24 mouse cellular contexts compared by ENCODE assay signal in the genomic region with DNA sequence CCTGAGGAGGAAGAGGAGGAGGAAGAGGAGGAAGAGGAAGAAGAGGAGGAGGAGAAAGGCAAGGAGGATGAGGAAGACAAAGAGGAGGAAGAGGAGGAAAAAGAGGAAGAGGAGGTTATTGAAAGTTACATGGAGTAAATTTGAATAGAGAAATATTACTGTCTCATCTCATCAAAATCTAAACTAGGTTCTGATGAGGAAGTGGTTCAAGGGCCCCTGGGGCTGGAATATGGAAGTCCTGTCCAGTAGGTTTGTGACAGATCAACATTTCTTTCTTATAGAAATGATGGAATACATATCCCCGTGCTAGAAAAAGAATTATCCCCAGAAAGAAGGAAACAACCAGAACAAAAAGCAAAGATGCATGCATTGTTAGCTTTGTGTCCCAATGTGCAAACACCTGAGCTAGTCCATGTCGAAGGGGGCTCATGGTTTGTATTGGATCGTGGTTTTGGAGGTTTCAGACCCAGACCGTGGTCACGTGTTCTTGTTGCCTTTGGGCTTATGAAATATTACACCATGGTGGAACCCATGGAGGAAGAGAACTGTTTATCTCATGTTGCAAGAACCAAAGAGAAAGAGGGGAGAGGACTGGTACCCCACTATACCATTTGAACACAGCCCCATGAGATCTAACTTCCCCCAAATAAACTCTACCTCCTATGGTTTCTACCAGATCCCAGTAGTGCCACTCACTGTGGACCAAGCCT. TPM values are rescaled to one million over a fixed set of nuclear protein-coding genes. Genes with fewer than 3 reads are reported as not detected.
"Had no signal": no experiment of that assay in that cellular context is flagged by ENCODE, and none has a peak within 500 bp of the region (broad histone marks: within the 10 kb centered on the region; RNA-seq: fewer than 3 reads in every experiment).

No protein-coding gene starts in this region.

- H3K27ac ChIP-seq: kidney, postnatal 0 days; layer of hippocampus, adult 2 months; liver, embryonic 13.5 days; neural tube, embryonic 13.5 days; stomach, embryonic 15.5 days had no signal

- H3K4me1 ChIP-seq: liver, embryonic 13.5 days; megakaryocyte, embryonic 14.5 days; neural tube, embryonic 13.5 days; stomach, embryonic 15.5 days had no signal

- H3K4me2 ChIP-seq: liver, embryonic 13.5 days; neural tube, embryonic 13.5 days; stomach, embryonic 15.5 days had no signal

- ATAC-seq: intestine, embryonic 16.5 days had no signal

- H3K4me3 ChIP-seq: layer of hippocampus, adult 2 months; liver, embryonic 13.5 days; megakaryocyte, embryonic 14.5 days; midbrain, embryonic 10.5 days; myocyte; neural tube, embryonic 13.5 days; stomach, embryonic 15.5 days had no signal

- H3K36me3 ChIP-seq: liver, embryonic 13.5 days; midbrain, embryonic 10.5 days; neural tube, embryonic 13.5 days; stomach, embryonic 15.5 days had no signal

- H3K9me3 ChIP-seq: liver, embryonic 13.5 days; megakaryocyte, embryonic 14.5 days; midbrain, embryonic 10.5 days; neural tube, embryonic 13.5 days; stomach, embryonic 15.5 days had no signal

- H3K27me3 ChIP-seq: megakaryocyte, embryonic 14.5 days; neural tube, embryonic 13.5 days; stomach, embryonic 15.5 days had no signal

- DNase-seq: kidney, adult 18-20 months; kidney, postnatal 25 days; layer of hippocampus, adult 9-11 months; liver, embryonic 13.5 days; lung, adult 2 months; lung, postnatal 36 days; midbrain, embryonic 14.5 days; retina, postnatal 1 day; right cerebral cortex, postnatal 25 days; spleen, adult 18-20 months; thymus, adult 2 months; thymus, postnatal 25 days had no signal

- H3K9ac ChIP-seq: liver, embryonic 13.5 days; neural tube, embryonic 13.5 days; stomach, embryonic 15.5 days had no signal

RNA-seq across cellular contexts. Expression of gene Tal2, which starts 14.9 kb away (rescaled TPM):
- polyA plus RNA-seq: intestine, embryonic 16.5 days; kidney, embryonic 14.5 days; large intestine, adult 2 months; liver, adult 2 months; liver, embryonic 13.5 days; liver, embryonic 16.5 days; neural tube, embryonic 13.5 days had no signal
